Mouse (Mus musculus) embryonic facial prominence, embryonic 14.5 days (tissue): ENCODE results near the gene Gins2. TPM values are rescaled to one million over a fixed set of nuclear protein-coding genes. Genes with fewer than 3 reads are reported as not detected.

Experiments
- ATAC-seq: fragments of 200-750 bp; cut with Nextera tagmentation; 2 replicates; pipeline ENCODE4 v1.8.0; 2017; ENCODE audit warnings: low read depth, moderate number of reproducible peaks, moderate TSS enrichment
- DNase-seq: peaks from one replicate; pipeline ENCODE4 v3.0.0-alpha.2; 2015; ENCODE audit warnings: low spot score
- H3K27ac ChIP-seq: fragments of 300-500 bp; sonication (generic); replicated peaks from 2 replicates; pipeline ENCODE4 v1.5.1; 2014; ENCODE audit warnings: low read depth, mild to moderate bottlenecking, low read length, moderate library complexity
- H3K27me3 ChIP-seq: fragments of 300-500 bp; sonication (generic); replicated peaks from 2 replicates; pipeline ENCODE4 v1.6.1; 2014; ENCODE audit warnings: low read length; ENCODE audit not compliant: control insufficient read depth, insufficient read depth
- H3K36me3 ChIP-seq: fragments of 300-500 bp; sonication (generic); 2 replicates; pipeline ENCODE4 v1.6.1; 2014; ENCODE audit warnings: low read length, mixed read lengths; ENCODE audit not compliant: control insufficient read depth, insufficient read depth
- H3K4me1 ChIP-seq: fragments of 300-500 bp; sonication (generic); 2 replicates; pipeline ENCODE4 v1.6.1; 2014; ENCODE audit warnings: antibody characterized with exemption, low read length; ENCODE audit not compliant: control insufficient read depth, insufficient read depth
- H3K4me2 ChIP-seq: fragments of 300-500 bp; sonication (generic); 2 replicates; pipeline ENCODE4 v1.6.1; 2014; ENCODE audit warnings: low read depth, mild to moderate bottlenecking, low read length, moderate library complexity, mixed read lengths
- H3K4me3 ChIP-seq: fragments of 300-500 bp; sonication (generic); 2 replicates; pipeline ENCODE4 v1.5.1; 2014; ENCODE audit warnings: low read depth, mild to moderate bottlenecking, low read length
- H3K9ac ChIP-seq: fragments of 300-500 bp; sonication (generic); 2 replicates; pipeline ENCODE4 v1.6.1; 2014; ENCODE audit warnings: low read depth, mild to moderate bottlenecking, low read length, moderate library complexity, mixed read lengths
- H3K9me3 ChIP-seq: fragments of 300-500 bp; sonication (generic); 2 replicates; pipeline ENCODE4 v1.6.1; 2016; ENCODE audit warnings: low read length; ENCODE audit not compliant: control insufficient read depth
- WGBS: fragments of 180-500 bp; shearing (Covaris S2); extraction: QIAGEN DNeasy Blood & Tissue Kit; methylation state at CpG from one replicate; pipeline ENCODE4 v1.1.7; 2014; 5-methylcytosine and 5-hydroxymethylcytosine counted together
- polyA plus RNA-seq: library from polyadenylated mRNA; unstranded; fragments of >200 nt; fragmentation: Nextera tagmentation; extraction: Ambion mirVana; gene quantifications from 2 replicates; pipeline ENCODE4 v1.2.1, GENCODE M21; 2014

Gene Gins2
- polyA plus RNA-seq, 1 experiment from 2014 or later = 82.7 TPM

- ATAC-seq = no peak
- Histone ChIP-seq H3K9ac (no peak overlapping the region), H3K4me3 (peak overlapping the region; percentile 64), H3K4me2 (peak overlapping the region; percentile 99), H3K27me3 (no peaks in the 10 kb centered on the region), H3K36me3 (no peaks in the 10 kb centered on the region), H3K9me3 (no peaks in the 10 kb centered on the region), H3K4me1 (peaks cover 41% of the 10 kb centered on the region), H3K27ac (peak overlapping the region; percentile 86)
- 36% methylated on average over 23 of the region's 23 CpGs for WGBS
- peak; percentile 80 for DNase-seq
These were observed 49.1 kb downstream of the Gins2 start for GRCm38 (mm10) chr8:120539775-120540625.

- H3K4me2 ChIP-seq = peak overlapping the region; percentile 99
- peak overlapping the region; percentile 64 for H3K4me3 ChIP-seq
- ATAC-seq = no peak
- no peak for DNase-seq
- peaks cover 47% of the 10 kb centered on the region for H3K4me1 ChIP-seq
- H3K36me3 ChIP-seq = no peaks in the 10 kb centered on the region
- WGBS = 50% methylated on average over 6 of the region's 6 CpGs
- no peaks in the 10 kb centered on the region for H3K9me3 ChIP-seq
- no peaks in the 10 kb centered on the region; the same call in 1 of the 2 replicates for H3K27me3 ChIP-seq
- peak overlapping the region; percentile 86 for H3K27ac ChIP-seq
- no peak overlapping the region for H3K9ac ChIP-seq
These were observed 49.7 kb downstream of the Gins2 start for GRCm38 (mm10) chr8:120539381-120539774.

- peak; percentile 7; the same call in 1 of the 2 replicates for ATAC-seq
- Histone ChIP-seq H3K36me3 (no peaks in the 10 kb centered on the region), H3K27ac (peak overlapping the region; percentile 86), H3K4me3 (peak overlapping the region; percentile 64), H3K9me3 (no peaks in the 10 kb centered on the region), H3K27me3 (peaks cover 7% of the 10 kb centered on the region; the same call in 1 of the 2 replicates), H3K4me2 (peak overlapping the region; percentile 99), H3K4me1 (peaks cover 54% of the 10 kb centered on the region), H3K9ac (peak overlapping the region; percentile 63)
- peak; percentile 84 for DNase-seq
- 7% methylated on average over 23 of the region's 37 CpGs for WGBS
These were observed 50.5 kb downstream of the Gins2 start for GRCm38 (mm10) chr8:120538397-120539240.

GRCm38 (mm10) chr8:120537818-120538396 lies 51.2 kb downstream of the Gins2 start:
- H3K36me3 ChIP-seq = no peaks in the 10 kb centered on the region
- peak; percentile 83 for DNase-seq
- H3K4me2 ChIP-seq = peak overlapping the region; percentile 99
- 0 out of 2 replicates have a peak, but pooled peaks have one; percentile 3 for ATAC-seq
- peaks cover 8% of the 10 kb centered on the region; the same call in 1 of the 2 replicates for H3K27me3 ChIP-seq
- H3K27ac ChIP-seq = peak overlapping the region; percentile 86
- no peaks in the 10 kb centered on the region for H3K9me3 ChIP-seq
- H3K9ac ChIP-seq = peak overlapping the region; percentile 63
- H3K4me1 ChIP-seq = peaks cover 59% of the 10 kb centered on the region
- WGBS = 2% methylated on average over 19 of the region's 46 CpGs
- peak overlapping the region; percentile 64 for H3K4me3 ChIP-seq

- DNase-seq (peak; percentile 87), ATAC-seq (peak; percentile 53)
- H3K4me3 ChIP-seq = peak overlapping the region; percentile 64
- 1% methylated on average over 42 of the region's 79 CpGs for WGBS
- H3K9me3 ChIP-seq = no peaks in the 10 kb centered on the region
- H3K4me2 ChIP-seq = peak overlapping the region; percentile 99
- peak overlapping the region; percentile 63 for H3K9ac ChIP-seq
- peak overlapping the region; percentile 86 for H3K27ac ChIP-seq
- H3K27me3 ChIP-seq = peaks cover 8% of the 10 kb centered on the region; the same call in 1 of the 2 replicates
- H3K36me3 ChIP-seq = no peaks in the 10 kb centered on the region
- H3K4me1 ChIP-seq = peaks cover 61% of the 10 kb centered on the region
These were observed 51.8 kb downstream of the Gins2 start for GRCm38 (mm10) chr8:120537207-120537817.

- H3K27ac ChIP-seq = peak overlapping the region; percentile 86
- WGBS = under 1% methylated on average over 39 of the region's 61 CpGs
- H3K36me3 ChIP-seq = no peaks in the 10 kb centered on the region
- peak overlapping the region; percentile 63 for H3K9ac ChIP-seq
- peak overlapping the region; percentile 99 for H3K4me2 ChIP-seq
- H3K4me1 ChIP-seq = peaks cover 69% of the 10 kb centered on the region
- peak; percentile 65 for DNase-seq
- H3K27me3 ChIP-seq = peaks cover 8% of the 10 kb centered on the region; the same call in 1 of the 2 replicates
- H3K4me3 ChIP-seq = peak overlapping the region; percentile 64
- no peaks in the 10 kb centered on the region for H3K9me3 ChIP-seq
- ATAC-seq = peak; percentile 41
These were observed 52.5 kb downstream of the Gins2 start for GRCm38 (mm10) chr8:120536306-120537206.

- Histone ChIP-seq H3K36me3 (no peaks in the 10 kb centered on the region), H3K9ac (peak overlapping the region; percentile 63), H3K4me3 (peak overlapping the region; percentile 64), H3K27ac (peak overlapping the region; percentile 86), H3K4me1 (peaks cover 75% of the 10 kb centered on the region), H3K9me3 (no peaks in the 10 kb centered on the region), H3K4me2 (peak overlapping the region; percentile 99), H3K27me3 (peaks cover 8% of the 10 kb centered on the region; the same call in 1 of the 2 replicates)
- peak; percentile 3; the same call in 1 of the 2 replicates for ATAC-seq
- peak; percentile 67 for DNase-seq
- WGBS = 0% methylated on average over 15 of the region's 79 CpGs
These were observed 53.4 kb downstream of the Gins2 start for GRCm38 (mm10) chr8:120535452-120536305.
